Mouse (Mus musculus): ENCODE results near the gene Foxj2. TPM values are rescaled to one million over a fixed set of nuclear protein-coding genes. Genes with fewer than 3 reads are reported as not detected.
A peak's percentile ranks its signal among the peaks of the same experiment; 100 is the strongest.

The Foxj2 gene
- polyA plus RNA-seq, 1 experiment: 34.4 TPM

- Histone ChIP-seq H3K27ac (ENCODE audit: insufficient read depth, low read depth, low read length) (peak overlapping the region; percentile 32; the same call in 1 of the 2 replicates), H3K4me3 (ENCODE audit: insufficient read depth, low read length) (no peak overlapping the region), H3K4me1 (ENCODE audit: control insufficient read depth, insufficient read depth, low read length) (peaks cover 54% of the 10 kb centered on the region)
- TF ChIP-seq POLR2A (IDR thresholded peaks at IDR 0.05; ENCODE audit: borderline replicate concordance, low read depth, low read length) (no peak), CTCF (IDR thresholded peaks at IDR 0.05; ENCODE audit: low read depth, low read length) (peak; percentile 34; the same call in 1 of the 2 replicates)
These were observed 48.2 kb downstream of the Foxj2 start for GRCm38 (mm10) chr6:122867914-122868313.

- H3K4me1 ChIP-seq (ENCODE audit: control insufficient read depth, insufficient read depth, low read length): peaks cover 45% of the 10 kb centered on the region
- TF ChIP-seq CTCF (IDR thresholded peaks at IDR 0.05; ENCODE audit: low read depth, low read length) (no peak), POLR2A (IDR thresholded peaks at IDR 0.05; ENCODE audit: borderline replicate concordance, low read depth, low read length) (no peak)
- peak overlapping the region; percentile 100 for H3K27ac ChIP-seq (ENCODE audit: insufficient read depth, low read depth, low read length)
- no peak overlapping the region for H3K4me3 ChIP-seq (ENCODE audit: insufficient read depth, low read length)
These were observed 50.1 kb downstream of the Foxj2 start for GRCm38 (mm10) chr6:122869846-122870245.

- Histone ChIP-seq H3K4me3 (ENCODE audit: insufficient read depth, low read length) (no peak overlapping the region), H3K4me1 (ENCODE audit: control insufficient read depth, insufficient read depth, low read length) (peaks cover 59% of the 10 kb centered on the region), H3K27ac (ENCODE audit: insufficient read depth, low read depth, low read length) (peak overlapping the region; percentile 100)
- TF ChIP-seq CTCF (IDR thresholded peaks at IDR 0.05; ENCODE audit: low read depth, low read length): no peak
- no peak for TF ChIP-seq POLR2A (IDR thresholded peaks at IDR 0.05; ENCODE audit: borderline replicate concordance, low read depth, low read length)
These were observed 53.1 kb downstream of the Foxj2 start for GRCm38 (mm10) chr6:122872800-122873199.

- TF ChIP-seq POLR2A (IDR thresholded peaks at IDR 0.05; ENCODE audit: borderline replicate concordance, low read depth, low read length) (no peak), CTCF (IDR thresholded peaks at IDR 0.05; ENCODE audit: low read depth, low read length) (peak; percentile 47)
- peak within 1 kb of the TSS; percentile 90 for H3K4me3 ChIP-seq (ENCODE audit: insufficient read depth, low read length)
- peaks cover 65% of the 10 kb centered on the region for H3K4me1 ChIP-seq (ENCODE audit: control insufficient read depth, insufficient read depth, low read length)
- H3K27ac ChIP-seq (ENCODE audit: insufficient read depth, low read depth, low read length): peak within 1 kb of the TSS; percentile 99
These were observed 54.4 kb downstream of the Foxj2 start, which contains the start of gene Necap1 for GRCm38 (mm10) chr6:122873871-122874719. Gene Necap1, plus strand, starts transcription at chr6:122874474.

GRCm38 (mm10) chr6:122874720-122875389 is 55.1 kb downstream of the Foxj2 start:
- H3K4me1 ChIP-seq (ENCODE audit: control insufficient read depth, insufficient read depth, low read length): peaks cover 63% of the 10 kb centered on the region
- peak overlapping the region; percentile 90 for H3K4me3 ChIP-seq (ENCODE audit: insufficient read depth, low read length)
- TF ChIP-seq POLR2A (IDR thresholded peaks at IDR 0.05; ENCODE audit: borderline replicate concordance, low read depth, low read length) (no peak), CTCF (IDR thresholded peaks at IDR 0.05; ENCODE audit: low read depth, low read length) (no peak)
- H3K27ac ChIP-seq (ENCODE audit: insufficient read depth, low read depth, low read length): peak overlapping the region; percentile 90

- no peak overlapping the region for H3K27ac ChIP-seq (ENCODE audit: insufficient read depth, low read depth, low read length)
These were observed 59.5 kb downstream of the Foxj2 start for GRCm38 (mm10) chr6:122879141-122879735.

GRCm38 (mm10) chr6:122879781-122880505 is 60.2 kb downstream of the Foxj2 start:
- Histone ChIP-seq H3K4me3 (ENCODE audit: insufficient read depth, low read length) (no peak overlapping the region), H3K4me1 (ENCODE audit: control insufficient read depth, insufficient read depth, low read length) (peaks cover 40% of the 10 kb centered on the region), H3K27ac (ENCODE audit: insufficient read depth, low read depth, low read length) (no peak overlapping the region)
- TF ChIP-seq POLR2A (IDR thresholded peaks at IDR 0.05; ENCODE audit: borderline replicate concordance, low read depth, low read length) (no peak), CTCF (IDR thresholded peaks at IDR 0.05; ENCODE audit: low read depth, low read length) (no peak)

More at GRCm38 (mm10) chr6:122879141-122879735, 59.5 kb downstream of the Foxj2 start:
- TF ChIP-seq CTCF (IDR thresholded peaks at IDR 0.05; ENCODE audit: low read depth, low read length) (no peak), POLR2A (IDR thresholded peaks at IDR 0.05; ENCODE audit: borderline replicate concordance, low read depth, low read length) (no peak)
- no peak overlapping the region for H3K4me3 ChIP-seq (ENCODE audit: insufficient read depth, low read length)
- H3K4me1 ChIP-seq (ENCODE audit: control insufficient read depth, insufficient read depth, low read length): peaks cover 36% of the 10 kb centered on the region

GRCm38 (mm10) chr6:122881287-122881686 is 61.6 kb downstream of the Foxj2 start:
- Histone ChIP-seq H3K27ac (ENCODE audit: insufficient read depth, low read depth, low read length) (no peak overlapping the region), H3K4me1 (ENCODE audit: control insufficient read depth, insufficient read depth, low read length) (peaks cover 35% of the 10 kb centered on the region), H3K4me3 (ENCODE audit: insufficient read depth, low read length) (no peak overlapping the region)
- TF ChIP-seq CTCF (IDR thresholded peaks at IDR 0.05; ENCODE audit: low read depth, low read length) (no peak), POLR2A (IDR thresholded peaks at IDR 0.05; ENCODE audit: borderline replicate concordance, low read depth, low read length) (no peak)

- Histone ChIP-seq H3K4me1 (ENCODE audit: control insufficient read depth, insufficient read depth, low read length) (peaks cover 19% of the 10 kb centered on the region), H3K27ac (ENCODE audit: insufficient read depth, low read depth, low read length) (no peak overlapping the region), H3K4me3 (ENCODE audit: insufficient read depth, low read length) (no peak overlapping the region)
- TF ChIP-seq CTCF (IDR thresholded peaks at IDR 0.05; ENCODE audit: low read depth, low read length) (no peak), POLR2A (IDR thresholded peaks at IDR 0.05; ENCODE audit: borderline replicate concordance, low read depth, low read length) (no peak)
These were observed 63.9 kb downstream of the Foxj2 start for GRCm38 (mm10) chr6:122883603-122884002.
